Mouse (Mus musculus) forebrain, postnatal 0 days (tissue): ENCODE results near the gene Gm20458. TPM values are rescaled to one million over a fixed set of nuclear protein-coding genes. Genes with fewer than 3 reads are reported as not detected.

Experiments used
- ATAC-seq: fragments of 200-750 bp; cut with Nextera tagmentation; 2 replicates; pipeline ENCODE4 v1.8.0; 2017; ENCODE audit warnings: mild to moderate bottlenecking, moderate library complexity
- DNase-seq: peaks from one replicate; pipeline ENCODE4 v3.0.0-alpha.2; 2015
- H3K27ac ChIP-seq: fragments of 300-500 bp; sonication (generic); 2 replicates; pipeline ENCODE4 v1.5.1; 2014; ENCODE audit warnings: low read depth, mild to moderate bottlenecking, antibody characterized with exemption, low read length, moderate library complexity, mixed read lengths
- H3K27me3 ChIP-seq: fragments of 300-500 bp; sonication (generic); 2 replicates; pipeline ENCODE4 v1.6.1; 2014; ENCODE audit warnings: mild to moderate bottlenecking, low read length, mixed read lengths; ENCODE audit not compliant: insufficient read depth
- H3K36me3 ChIP-seq: fragments of 300-500 bp; sonication (generic); 2 replicates; pipeline ENCODE4 v1.6.1; 2014; ENCODE audit warnings: mild to moderate bottlenecking, moderate library complexity; ENCODE audit not compliant: insufficient read depth
- H3K4me1 ChIP-seq: fragments of 300-500 bp; sonication (generic); 2 replicates; pipeline ENCODE4 v1.6.1; 2014; ENCODE audit warnings: antibody characterized with exemption; ENCODE audit not compliant: insufficient read depth
- H3K4me2 ChIP-seq: fragments of 300-500 bp; sonication (generic); 2 replicates; pipeline ENCODE4 v1.6.1; 2014; ENCODE audit warnings: low read depth, mild to moderate bottlenecking, moderate library complexity
- H3K4me3 ChIP-seq: fragments of 300-500 bp; sonication (generic); 2 replicates; pipeline ENCODE4 v1.5.1; 2014; ENCODE audit warnings: low read depth, low read length, mixed read lengths
- H3K9ac ChIP-seq: fragments of 300-500 bp; sonication (generic); 2 replicates; pipeline ENCODE4 v1.6.1; 2014; ENCODE audit warnings: mild to moderate bottlenecking
- H3K9me3 ChIP-seq: fragments of 300-500 bp; sonication (generic); 2 replicates; pipeline ENCODE4 v1.6.1; 2016; ENCODE audit warnings: low read length
- CTCF ChIP-seq: sonication (generic); IDR thresholded peaks from 2 replicates; pipeline ENCODE4 v1.5.1; 2016; ENCODE audit warnings: antibody characterized with exemption, control low read depth, low read depth
- WGBS: fragments of 180-500 bp; shearing (Covaris S2); extraction: QIAGEN DNeasy Blood & Tissue Kit; methylation state at CpG from one replicate; pipeline ENCODE4 v1.1.7; 2014; 5-methylcytosine and 5-hydroxymethylcytosine counted together
- polyA plus RNA-seq: library from polyadenylated mRNA; unstranded; fragments of >200 nt; fragmentation: Nextera tagmentation; extraction: Ambion mirVana; gene quantifications from 2 replicates; pipeline ENCODE4 v1.2.1, GENCODE M21; 2015
- total RNA-seq: library from RNA; depleted of rRNA; stranded (reverse); fragments of >200 nt; gene quantifications from 2 replicates; pipeline ENCODE4 v1.2.3, GENCODE M21; 2014

Gene Gm20458
- total and polyA plus RNA-seq, 2 experiments from 2014 or later, result 10.5 to 10.7 TPM

DNA sequence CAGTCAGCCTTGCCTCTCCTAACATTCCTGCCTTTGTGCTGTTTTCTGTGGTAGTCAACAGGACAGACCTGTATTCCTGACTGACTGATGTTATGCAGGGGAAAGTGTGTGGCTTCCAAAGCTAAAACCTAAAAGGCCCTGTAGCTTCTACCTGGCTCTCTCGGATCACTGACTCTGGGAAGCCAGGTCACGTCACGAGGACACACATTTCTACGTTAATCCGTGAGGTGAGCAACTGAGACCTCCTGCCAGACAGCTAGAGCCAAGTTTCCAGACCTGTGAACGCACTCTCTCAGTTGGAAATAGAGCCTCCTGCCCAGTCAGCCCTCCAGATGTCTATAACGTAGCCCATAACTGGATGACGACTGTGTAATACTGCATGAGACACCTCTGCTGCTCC, 38.8 kb upstream of the Gm20458 start:
- Histone ChIP-seq H3K4me1 (no peaks in the 10 kb centered on the region), H3K9me3 (no peaks in the 10 kb centered on the region), H3K4me3 (no peak overlapping the region), H3K36me3 (no peaks in the 10 kb centered on the region), H3K9ac (no peak overlapping the region), H3K27me3 (no peaks in the 10 kb centered on the region), H3K27ac (no peak overlapping the region), H3K4me2 (no peak overlapping the region)
- DNase-seq (no peak), ATAC-seq (no peak)
- no peak for TF ChIP-seq CTCF
- WGBS, result 90% methylated on average over 8 of the region's 8 CpGs

DNA sequence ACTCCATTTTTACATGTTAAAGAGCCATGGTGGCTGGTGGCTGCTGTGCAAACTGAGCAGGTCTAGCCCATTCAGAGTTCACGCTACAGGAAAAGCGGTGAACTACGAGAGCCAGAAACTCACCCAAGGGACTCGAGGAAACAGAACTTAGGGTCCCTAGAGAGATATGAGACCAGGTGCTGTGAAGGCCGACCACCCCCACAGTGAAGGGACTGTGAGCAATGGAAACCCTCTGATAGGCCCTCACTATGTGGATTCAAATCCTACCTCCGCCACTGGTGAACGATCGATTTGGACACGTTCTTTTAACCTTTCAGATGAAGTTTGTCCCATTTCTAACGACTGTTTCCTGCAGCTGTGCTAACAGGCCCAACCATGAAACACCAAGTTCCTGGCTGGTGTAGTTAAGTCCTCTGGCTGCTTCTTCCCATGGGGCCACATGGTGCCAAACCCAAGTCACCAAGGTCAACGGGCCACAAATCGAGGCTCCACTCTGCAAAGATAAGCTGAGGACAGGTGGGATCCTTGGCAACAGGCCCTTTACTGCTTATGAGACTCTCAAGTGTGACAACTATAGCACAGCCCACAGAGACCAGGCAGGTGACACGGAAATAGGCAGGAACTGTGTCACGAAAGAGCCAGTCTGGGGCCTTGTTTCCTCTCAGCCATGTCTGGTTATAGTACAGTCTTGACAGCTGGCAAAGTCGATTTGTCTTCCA, 37.9 kb upstream of the Gm20458 start:
- Histone ChIP-seq H3K4me3 (no peak overlapping the region), H3K27ac (no peak overlapping the region), H3K27me3 (no peaks in the 10 kb centered on the region), H3K36me3 (no peaks in the 10 kb centered on the region), H3K9ac (no peak overlapping the region), H3K4me1 (no peaks in the 10 kb centered on the region), H3K9me3 (no peaks in the 10 kb centered on the region), H3K4me2 (no peak overlapping the region)
- WGBS, result 90% methylated on average over 15 of the region's 15 CpGs
- no peak for ATAC-seq
- TF ChIP-seq CTCF, result no peak
- DNase-seq, result no peak

DNA sequence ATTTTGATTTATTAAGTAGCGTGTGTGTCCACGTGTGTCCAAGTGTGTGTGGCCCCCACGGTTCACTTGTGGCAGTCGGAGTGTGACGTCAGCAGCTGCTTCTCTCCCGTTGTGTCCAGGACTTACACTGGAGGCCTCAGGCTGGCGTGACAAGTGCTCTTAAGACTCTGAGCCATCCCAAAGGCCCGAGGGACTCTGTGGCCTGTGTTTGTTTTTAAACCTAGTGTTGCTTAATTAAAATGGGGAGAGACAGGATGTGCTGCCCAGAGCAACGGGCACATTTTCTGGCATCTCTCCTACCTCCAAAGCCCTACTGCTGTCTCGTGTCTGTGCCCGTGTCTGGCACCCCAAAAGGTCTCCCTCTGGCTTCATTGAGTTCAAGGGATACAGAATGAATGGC, 37.3 kb upstream of the Gm20458 start:
- no peak overlapping the region for H3K4me3 ChIP-seq
- no peak for TF ChIP-seq CTCF
- H3K9me3 ChIP-seq, result no peaks in the 10 kb centered on the region
- H3K27ac ChIP-seq, result no peak overlapping the region
- no peaks in the 10 kb centered on the region for H3K36me3 ChIP-seq
- 91% methylated on average over 11 of the region's 11 CpGs for WGBS
- ATAC-seq, result no peak
- H3K27me3 ChIP-seq, result no peaks in the 10 kb centered on the region
- no peak overlapping the region for H3K4me2 ChIP-seq
- DNase-seq, result no peak
- no peak overlapping the region for H3K9ac ChIP-seq
- no peaks in the 10 kb centered on the region for H3K4me1 ChIP-seq

DNA sequence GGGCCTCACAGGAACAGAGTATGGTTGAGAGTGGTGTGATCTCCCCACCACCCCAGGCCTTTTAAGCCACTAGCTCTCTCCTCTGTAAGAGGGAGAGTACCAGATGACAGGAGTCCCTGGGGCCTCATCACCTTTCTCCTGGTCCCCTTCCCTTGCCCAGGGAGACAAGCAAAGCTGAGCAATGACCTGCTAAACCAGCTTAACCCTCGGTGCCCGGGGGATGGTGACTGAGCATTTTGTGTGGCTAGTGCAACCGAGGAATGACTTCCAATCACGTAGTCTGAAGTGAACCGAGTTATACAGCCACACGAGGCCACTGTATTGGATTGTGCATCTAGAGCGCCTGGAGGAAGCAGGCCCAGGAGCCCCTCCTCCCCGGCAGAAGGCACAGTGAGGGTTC, 36.4 kb upstream of the Gm20458 start:
- H3K9me3 ChIP-seq, result no peaks in the 10 kb centered on the region
- DNase-seq (no peak), ATAC-seq (no peak)
- H3K4me2 ChIP-seq, result no peak overlapping the region
- H3K27ac ChIP-seq, result no peak overlapping the region
- no peak overlapping the region for H3K4me3 ChIP-seq
- H3K4me1 ChIP-seq, result no peaks in the 10 kb centered on the region
- H3K36me3 ChIP-seq, result no peaks in the 10 kb centered on the region
- H3K9ac ChIP-seq, result no peak overlapping the region
- TF ChIP-seq CTCF, result no peak
- H3K27me3 ChIP-seq, result no peaks in the 10 kb centered on the region
- 89% methylated on average over 8 of the region's 8 CpGs for WGBS

DNA sequence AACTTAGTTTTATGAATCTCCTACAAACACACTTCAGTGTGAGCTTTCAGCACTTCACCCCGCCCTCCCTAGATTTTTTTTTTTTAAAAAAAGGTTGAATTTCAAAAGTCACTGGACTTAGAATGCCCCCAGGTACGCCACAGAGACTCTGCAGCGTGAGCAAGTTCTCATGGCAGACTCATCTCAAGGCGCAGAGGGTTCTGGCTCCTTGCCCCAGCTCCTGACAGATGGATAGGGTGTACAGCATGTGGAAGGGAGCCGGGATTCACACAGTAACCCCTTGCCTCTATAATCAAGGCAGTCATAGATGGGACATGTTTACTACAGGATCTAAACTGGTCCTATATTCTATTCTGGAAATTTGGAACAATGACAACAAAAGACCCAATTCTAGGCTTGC, 35.4 kb upstream of the Gm20458 start:
- Histone ChIP-seq H3K4me2 (no peak overlapping the region), H3K9me3 (no peaks in the 10 kb centered on the region), H3K27me3 (no peaks in the 10 kb centered on the region), H3K36me3 (no peaks in the 10 kb centered on the region), H3K4me1 (no peaks in the 10 kb centered on the region), H3K27ac (no peak overlapping the region), H3K9ac (no peak overlapping the region), H3K4me3 (no peak overlapping the region)
- 74% methylated on average over 5 of the region's 5 CpGs for WGBS
- no peak for ATAC-seq
- no peak for TF ChIP-seq CTCF
- peak; percentile 31 for DNase-seq

DNA sequence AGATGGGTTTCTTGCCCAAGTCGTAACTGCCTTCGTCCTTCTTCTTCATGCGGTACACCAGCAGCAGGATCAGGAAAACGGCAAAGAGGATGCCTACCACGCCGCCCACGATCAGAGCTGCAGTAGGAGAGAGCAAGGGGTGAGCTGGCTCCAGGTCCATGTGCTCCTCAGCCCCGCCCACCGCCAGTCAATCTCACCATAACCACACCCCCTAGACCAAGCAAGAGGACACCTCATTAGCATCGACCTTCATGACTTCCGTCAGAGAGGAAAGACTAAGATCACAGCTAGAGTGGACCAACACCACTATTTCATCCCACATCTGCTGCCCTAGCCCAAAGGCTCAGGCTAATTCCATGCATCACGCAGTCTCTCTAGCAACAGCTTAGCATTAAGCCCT, 34.6 kb upstream of the Gm20458 start:
- Histone ChIP-seq H3K9me3 (no peaks in the 10 kb centered on the region), H3K4me3 (no peak overlapping the region), H3K27ac (no peak overlapping the region), H3K27me3 (no peaks in the 10 kb centered on the region), H3K4me2 (no peak overlapping the region), H3K36me3 (no peaks in the 10 kb centered on the region), H3K9ac (no peak overlapping the region), H3K4me1 (no peaks in the 10 kb centered on the region)
- ATAC-seq (no peak), DNase-seq (no peak)
- TF ChIP-seq CTCF, result no peak
- 36% methylated on average over 12 of the region's 12 CpGs for WGBS

- no peaks in the 10 kb centered on the region for H3K4me1 ChIP-seq
- no peak overlapping the region for H3K4me3 ChIP-seq
- 84% methylated on average over 5 of the region's 5 CpGs for WGBS
- no peaks in the 10 kb centered on the region for H3K27me3 ChIP-seq
- DNase-seq (no peak), ATAC-seq (no peak)
- no peaks in the 10 kb centered on the region for H3K9me3 ChIP-seq
- H3K36me3 ChIP-seq, result no peaks in the 10 kb centered on the region
- H3K9ac ChIP-seq, result no peak overlapping the region
- no peak overlapping the region for H3K4me2 ChIP-seq
- no peak for TF ChIP-seq CTCF
- H3K27ac ChIP-seq, result no peak overlapping the region
Measured at GRCm38 (mm10) chr2:164426952-164427351, 33.8 kb upstream of the Gm20458 start.
